Mouse (Mus musculus) right cerebral cortex, adult 2 months (tissue): ENCODE results near the gene Cep152.

Experiments
- DNase-seq, 2 experiments: peaks; one replicate each; pipeline ENCODE4 v3.0.0; 2021 to 2022; ENCODE audit warnings: low spot score in 2 of 2

Cep152 gene

GRCm38 (mm10) chr2:125624837-125625351 is at the start of gene Cep152:
Gene Cep152, minus strand, starts transcription at chr2:125625113.
- peak; percentile 97 for DNase-seq

GRCm38 (mm10) chr2:125672957-125673631 is 48.2 kb upstream of the Cep152 start, which contains the start of gene Eid1:
Gene Eid1, plus strand, starts transcription at chr2:125673095.
- peak; percentile 80 to 82 for DNase-seq

- DNase-seq: peak in 1 of 2 experiments; percentile 31
Observed at GRCm38 (mm10) chr2:125672568-125672956, 47.6 kb upstream of the Cep152 start.

GRCm38 (mm10) chr2:125670846-125671245 is 45.9 kb upstream of the Cep152 start:
- DNase-seq: no peak

- DNase-seq: no peak
Observed at GRCm38 (mm10) chr2:125667721-125668120, 42.8 kb upstream of the Cep152 start.

GRCm38 (mm10) chr2:125667184-125667583 is 42.3 kb upstream of the Cep152 start:
- no peak for DNase-seq

GRCm38 (mm10) chr2:125666668-125667067 is 41.8 kb upstream of the Cep152 start:
- DNase-seq: no peak

GRCm38 (mm10) chr2:125665909-125666308 is 41.0 kb upstream of the Cep152 start:
- DNase-seq: no peak

GRCm38 (mm10) chr2:125665213-125665612 is 40.3 kb upstream of the Cep152 start:
- DNase-seq: no peak

GRCm38 (mm10) chr2:125662517-125662916 is 37.6 kb upstream of the Cep152 start:
- DNase-seq: no peak

GRCm38 (mm10) chr2:125661156-125661555 is 36.2 kb upstream of the Cep152 start:
- DNase-seq: no peak

- DNase-seq: no peak
Observed at GRCm38 (mm10) chr2:125660537-125661130, 35.7 kb upstream of the Cep152 start.

- DNase-seq: peak; percentile 70 to 84
Observed at GRCm38 (mm10) chr2:125659823-125660536, 35.1 kb upstream of the Cep152 start.

- DNase-seq: no peak
Observed at GRCm38 (mm10) chr2:125655391-125655790, 30.5 kb upstream of the Cep152 start.

- DNase-seq: no peak
Observed at GRCm38 (mm10) chr2:125653286-125653685, 28.4 kb upstream of the Cep152 start.

- no peak for DNase-seq
Observed at GRCm38 (mm10) chr2:125651563-125651962, 26.6 kb upstream of the Cep152 start.

GRCm38 (mm10) chr2:125650742-125651352 is 25.9 kb upstream of the Cep152 start:
- no peak for DNase-seq

- no peak for DNase-seq
Observed at GRCm38 (mm10) chr2:125650038-125650437, 25.1 kb upstream of the Cep152 start.

GRCm38 (mm10) chr2:125644912-125645311 is 20.0 kb upstream of the Cep152 start:
- DNase-seq: no peak

GRCm38 (mm10) chr2:125637331-125637730 is 12.4 kb upstream of the Cep152 start:
- no peak for DNase-seq

GRCm38 (mm10) chr2:125630010-125630409 is 5.1 kb upstream of the Cep152 start:
- DNase-seq: no peak

- DNase-seq: no peak
Observed at GRCm38 (mm10) chr2:125628487-125628886, 3.6 kb upstream of the Cep152 start.
